Mouse (Mus musculus): ENCODE results near the gene Ifna7.

Ifna7 gene

GRCm38 (mm10) chr4:88815928-88816327, at the start of gene Ifna7:
Gene Ifna7 (plus strand): TSS chr4:88816228.
- 64% methylated on average over 3 of the region's 3 CpGs for WGBS

- no CpG with 5 or more reads among the region's 32 CpGs for WGBS
Measured at GRCm38 (mm10) chr4:88773534-88773933, 42.5 kb upstream of the Ifna7 start, which contains the start of gene Gm13290. Gene Gm13290 (plus strand): TSS chr4:88773834.

- no CpG with 5 or more reads among the region's 29 CpGs for WGBS
Measured at GRCm38 (mm10) chr4:88776622-88777021, 39.4 kb upstream of the Ifna7 start, which contains the start of gene Gm13289. Gene Gm13289 (plus strand): TSS chr4:88776922.

- no CpG with 5 or more reads among the region's 29 CpGs for WGBS
Measured at GRCm38 (mm10) chr4:88779550-88779949, 36.5 kb upstream of the Ifna7 start, which contains the start of gene Gm13272. Gene Gm13272 (plus strand): TSS chr4:88779850.

- WGBS, result 70% methylated on average over 16 of the region's 18 CpGs
Measured at GRCm38 (mm10) chr4:88780320-88780719, 35.7 kb upstream of the Ifna7 start.

- 18% methylated on average over 4 of the region's 7 CpGs for WGBS
Measured at GRCm38 (mm10) chr4:88781831-88782230, 34.2 kb upstream of the Ifna7 start, which contains the start of gene Ifnz. Gene Ifnz (plus strand): TSS chr4:88782131.

GRCm38 (mm10) chr4:88782335-88782734, 33.7 kb upstream of the Ifna7 start:
- WGBS, result 0% methylated on average over 4 of the region's 31 CpGs

GRCm38 (mm10) chr4:88785409-88785808, 30.6 kb upstream of the Ifna7 start, which contains the start of gene Gm13276:
Gene Gm13276 (plus strand): TSS chr4:88785709.
- no CpG with 5 or more reads among the region's 27 CpGs for WGBS

- WGBS, result 0% methylated on average over 6 of the region's 28 CpGs
Measured at GRCm38 (mm10) chr4:88788402-88788801, 27.6 kb upstream of the Ifna7 start, which contains the start of gene Gm13277. Gene Gm13277 (plus strand): TSS chr4:88788632.

GRCm38 (mm10) chr4:88791250-88791649, 24.8 kb upstream of the Ifna7 start, which contains the start of gene Gm13278:
Gene Gm13278 (plus strand): TSS chr4:88791550.
- WGBS, result no CpG with 5 or more reads among the region's 28 CpGs

GRCm38 (mm10) chr4:88793936-88794675, 21.9 kb upstream of the Ifna7 start, which contains the start of gene Gm13275:
Gene Gm13275 (plus strand): TSS chr4:88794487.
- WGBS, result 0% methylated on average over 13 of the region's 52 CpGs

- no CpG with 5 or more reads among the region's 28 CpGs for WGBS
Measured at GRCm38 (mm10) chr4:88797097-88797496, 18.9 kb upstream of the Ifna7 start, which contains the start of gene Gm13279. Gene Gm13279 (plus strand): TSS chr4:88797397.

GRCm38 (mm10) chr4:88799365-88799764, 16.7 kb upstream of the Ifna7 start, which contains the start of gene Gm13285:
Gene Gm13285 (plus strand): TSS chr4:88799665.
- WGBS, result 19% methylated on average over 6 of the region's 7 CpGs

- no CpG with 5 or more reads among the region's 29 CpGs for WGBS
Measured at GRCm38 (mm10) chr4:88802954-88803353, 13.1 kb upstream of the Ifna7 start, which contains the start of gene Gm13287. Gene Gm13287 (plus strand): TSS chr4:88803254.

- no CpG with 5 or more reads among the region's 8 CpGs for WGBS
Measured at GRCm38 (mm10) chr4:88805231-88805630, 10.8 kb upstream of the Ifna7 start, which contains the start of gene Gm13288. Gene Gm13288 (plus strand): TSS chr4:88805531.

- 0% methylated on average over 13 of the region's 34 CpGs for WGBS
Measured at GRCm38 (mm10) chr4:88805761-88806160, 10.3 kb upstream of the Ifna7 start.

- WGBS, result 90% methylated on average over 1 of the region's 1 CpGs
Measured at GRCm38 (mm10) chr4:88819659-88820058, 3.6 kb downstream of the Ifna7 start, which contains the start of gene Ifna11. Gene Ifna11 (plus strand): TSS chr4:88819959.

- 21% methylated on average over 4 of the region's 4 CpGs for WGBS
Measured at GRCm38 (mm10) chr4:88822995-88823394, 7.0 kb downstream of the Ifna7 start.

GRCm38 (mm10) chr4:88827116-88827515, 11.1 kb downstream of the Ifna7 start, which contains the start of gene Ifna6:
Gene Ifna6 (plus strand): TSS chr4:88827416.

GRCm38 (mm10) chr4:88830523-88830922, 14.5 kb downstream of the Ifna7 start:
- 21% methylated on average over 4 of the region's 4 CpGs for WGBS

- 88% methylated on average over 1 of the region's 1 CpGs for WGBS
Measured at GRCm38 (mm10) chr4:88835225-88835624, 19.2 kb downstream of the Ifna7 start, which contains the start of gene Ifna5. Gene Ifna5 (plus strand): TSS chr4:88835525.

- 38% methylated on average over 3 of the region's 3 CpGs for WGBS
Measured at GRCm38 (mm10) chr4:88838828-88839227, 22.8 kb downstream of the Ifna7 start.

All from cerebral cortex, adult 2 months (tissue).